Mouse (Mus musculus): ENCODE data around the gene Spata9. TPM values are rescaled to one million over a fixed set of nuclear protein-coding genes. Genes with fewer than 3 reads are reported as not detected.
"Not testable (repeated sequence)": the region's sequence is repeated elsewhere in the genome, so short reads cannot be mapped to it uniquely, and the experiment has no call there.

Spata9 gene
- not detected for total RNA-seq (2021)
- long read RNA-seq, experiment 1, result 0 reads
- long read RNA-seq, experiment 2, result 0 reads

DNA sequence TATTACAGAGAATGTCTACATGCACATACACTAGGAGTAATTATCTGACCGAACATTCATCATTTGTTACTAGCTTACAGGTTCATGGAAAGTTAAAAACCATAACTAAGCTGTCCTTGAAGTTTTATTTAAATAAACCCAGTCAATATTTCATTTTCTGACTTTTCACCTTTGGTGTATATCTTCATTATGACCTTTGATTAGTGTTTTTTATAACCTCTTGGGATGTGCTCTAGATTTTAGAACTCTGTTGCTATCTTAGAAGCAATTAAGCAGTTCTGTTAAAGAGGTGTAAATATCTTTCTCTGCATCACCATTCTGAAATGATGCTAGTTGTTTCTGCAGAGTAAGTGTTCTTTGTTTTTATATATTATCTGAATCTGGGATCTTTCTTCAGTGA, at the start of gene Spata9:
Spata9 (plus strand) TSS at position 301 of the 400 bp plus-strand sequence.
- DNase-seq, result no peak

DNA sequence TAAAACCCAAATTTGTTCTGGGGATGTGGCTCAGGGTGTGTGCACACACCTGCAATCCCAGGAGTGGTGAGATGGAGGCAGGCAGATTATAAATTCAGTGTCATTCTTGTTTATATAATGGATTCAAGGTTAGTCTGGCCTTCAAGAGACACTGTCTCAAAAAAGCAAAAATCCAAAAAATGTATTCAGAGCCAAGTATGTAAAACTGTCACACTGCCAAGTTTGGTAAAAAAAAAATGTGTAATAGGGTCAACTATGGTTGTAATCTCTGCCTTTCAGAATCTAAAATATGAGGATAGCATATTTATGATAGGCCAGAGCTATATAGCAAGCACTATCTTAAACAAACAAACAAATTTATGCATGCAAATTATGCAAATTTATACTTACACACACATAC, 39.0 kb upstream of the Spata9 start:
- DNase-seq, result no peak

DNA sequence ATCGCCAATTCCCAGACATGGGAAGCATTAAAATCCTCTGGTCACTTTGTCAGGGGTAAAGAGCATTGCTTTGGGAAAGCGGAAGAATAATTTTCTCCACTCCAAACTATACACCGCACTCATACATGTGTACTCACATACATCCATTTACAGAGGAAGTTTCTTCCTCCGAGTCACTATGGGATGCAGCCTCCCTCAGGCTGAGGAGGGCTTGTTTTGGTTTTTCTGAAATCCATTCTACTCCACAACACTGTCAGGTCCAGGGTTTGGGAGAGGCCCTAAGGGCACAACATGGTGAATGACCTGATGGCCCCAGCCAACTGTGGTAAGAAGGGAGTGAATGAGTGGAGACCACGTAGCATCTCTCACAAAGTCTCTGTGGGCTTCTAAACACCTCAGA, 37.9 kb upstream of the Spata9 start:
- DNase-seq, result not testable (repeated sequence)

DNA sequence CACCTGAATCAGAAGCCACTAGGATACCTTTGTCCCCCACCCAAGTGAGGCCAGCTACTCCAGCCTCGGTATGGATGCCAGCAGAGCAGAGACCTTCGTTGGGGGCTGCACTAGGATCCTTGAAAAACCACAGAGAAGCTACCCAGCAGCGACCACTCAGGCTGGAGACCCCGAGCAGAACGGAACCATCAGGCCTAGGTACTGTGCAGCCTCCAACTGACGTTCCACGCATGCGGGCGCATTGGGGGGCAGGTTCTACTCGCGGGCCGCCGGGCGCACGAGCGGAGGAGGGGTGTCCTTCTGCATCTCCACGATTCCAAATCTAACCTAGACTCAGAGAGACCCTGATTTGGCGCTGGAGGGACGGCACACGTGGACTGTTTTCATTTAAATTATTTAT, 36.9 kb upstream of the Spata9 start:
- no peak for DNase-seq

DNA sequence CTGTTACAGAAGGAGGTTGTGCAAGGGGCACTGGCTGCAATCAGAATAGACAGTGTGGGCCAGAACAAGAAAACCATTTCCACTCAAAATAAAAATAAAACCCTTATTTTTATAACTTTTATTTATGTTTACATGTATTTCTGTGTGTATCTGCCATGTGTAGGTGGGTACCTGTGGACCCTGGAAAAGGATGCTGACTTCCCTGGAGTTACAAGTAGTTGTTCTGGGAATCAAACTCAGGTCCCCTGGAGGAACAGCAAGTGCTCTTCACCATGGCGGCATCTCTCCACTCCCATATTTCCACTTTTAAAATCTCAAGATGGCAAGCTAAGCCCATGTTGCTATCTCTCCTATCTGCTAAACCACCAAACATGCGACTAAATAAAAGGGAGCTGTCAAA, 36.3 kb upstream of the Spata9 start:
- no peak for DNase-seq

DNA sequence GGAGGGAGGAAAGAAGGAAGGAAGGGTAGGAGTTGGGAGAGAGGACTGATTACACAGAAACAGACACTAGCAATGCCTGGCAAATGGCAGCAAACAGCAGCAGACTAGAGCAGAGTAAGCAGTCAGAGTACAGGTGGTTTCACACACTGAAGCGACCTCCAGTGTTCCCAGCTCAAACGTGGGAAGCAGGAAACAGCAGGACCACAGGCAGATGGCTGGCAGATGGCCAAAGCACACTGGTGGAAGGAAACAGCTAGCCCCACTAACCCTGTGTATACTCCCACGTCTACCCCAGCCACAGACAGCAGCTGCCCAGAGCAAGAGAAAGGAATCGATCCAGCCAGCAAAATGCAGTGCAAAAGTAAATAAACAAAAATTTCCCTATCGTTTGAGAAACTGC, 35.9 kb upstream of the Spata9 start:
- DNase-seq, result peak; percentile 38 to 53

DNA sequence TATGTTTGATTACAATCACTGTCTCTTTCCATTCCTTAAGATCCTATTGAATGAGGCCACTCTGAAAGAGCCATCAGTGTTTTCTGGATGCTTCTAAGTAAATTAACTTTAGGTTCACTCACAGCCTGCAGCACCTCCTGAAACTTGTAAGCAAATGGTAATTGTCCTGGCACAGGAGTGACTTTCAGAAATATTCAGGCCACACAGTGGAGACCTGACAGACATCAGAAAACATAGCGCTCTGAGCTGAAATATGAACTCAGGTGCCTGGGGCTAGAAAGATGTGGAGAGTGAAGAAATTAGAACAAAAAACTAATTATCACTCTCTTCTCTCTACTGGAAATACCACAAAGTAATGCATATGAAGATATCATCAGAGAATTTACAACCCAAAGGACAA, 33.7 kb upstream of the Spata9 start:
- DNase-seq, result no peak

DNA sequence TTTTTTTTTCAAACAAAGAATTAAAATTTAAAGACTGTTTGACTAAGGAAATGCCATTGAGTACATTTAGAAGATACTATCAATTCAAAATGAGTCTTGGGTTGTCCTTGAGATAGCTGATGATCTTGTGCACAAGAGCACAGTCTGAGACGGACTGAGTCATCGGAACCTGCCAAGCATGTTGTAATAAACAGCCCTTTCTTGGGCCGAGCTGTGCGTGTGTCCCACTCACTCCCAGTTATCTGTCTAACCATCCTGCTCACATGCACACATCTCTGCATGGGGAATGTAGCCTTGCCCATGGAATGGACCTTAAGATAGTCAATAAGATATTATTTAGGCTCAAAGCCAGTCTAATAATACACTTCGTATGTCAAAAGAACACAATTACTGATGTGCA, 28.1 kb upstream of the Spata9 start:
- no peak for DNase-seq

DNA sequence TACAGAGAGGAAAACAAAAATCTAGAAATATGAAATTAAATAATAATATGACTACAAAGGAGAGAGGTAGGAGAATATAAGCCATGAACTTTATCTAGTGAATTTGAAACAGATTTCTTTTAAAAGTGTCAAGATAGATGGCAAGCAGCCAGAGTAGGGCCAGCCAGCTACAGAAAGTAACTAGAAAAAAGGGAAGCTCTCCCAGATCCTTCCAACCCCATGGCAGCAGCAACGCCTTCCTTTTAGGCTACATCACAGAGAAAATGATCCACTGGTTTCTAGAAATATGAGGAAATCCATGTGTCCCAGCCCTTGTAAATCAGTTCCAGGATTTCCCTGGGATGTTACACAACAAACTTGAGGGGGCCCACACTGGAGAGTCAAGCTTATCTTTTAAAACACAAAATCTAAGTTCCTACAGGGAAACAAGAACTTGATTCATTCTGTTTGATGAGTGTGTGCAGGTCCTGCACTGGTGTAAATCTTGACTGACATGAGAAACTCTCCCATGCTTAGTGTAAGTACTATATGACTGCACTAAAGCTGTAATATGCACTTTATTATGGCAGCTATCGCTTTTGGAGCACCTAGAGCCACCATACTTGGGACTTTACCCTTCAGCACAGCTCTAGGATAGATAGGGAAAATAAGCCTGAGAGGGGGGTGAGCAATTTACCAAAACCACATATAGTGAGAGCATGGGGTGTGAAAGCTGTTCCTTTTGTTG, 26.0 kb upstream of the Spata9 start:
- peak; percentile 23 to 25 for DNase-seq

DNA sequence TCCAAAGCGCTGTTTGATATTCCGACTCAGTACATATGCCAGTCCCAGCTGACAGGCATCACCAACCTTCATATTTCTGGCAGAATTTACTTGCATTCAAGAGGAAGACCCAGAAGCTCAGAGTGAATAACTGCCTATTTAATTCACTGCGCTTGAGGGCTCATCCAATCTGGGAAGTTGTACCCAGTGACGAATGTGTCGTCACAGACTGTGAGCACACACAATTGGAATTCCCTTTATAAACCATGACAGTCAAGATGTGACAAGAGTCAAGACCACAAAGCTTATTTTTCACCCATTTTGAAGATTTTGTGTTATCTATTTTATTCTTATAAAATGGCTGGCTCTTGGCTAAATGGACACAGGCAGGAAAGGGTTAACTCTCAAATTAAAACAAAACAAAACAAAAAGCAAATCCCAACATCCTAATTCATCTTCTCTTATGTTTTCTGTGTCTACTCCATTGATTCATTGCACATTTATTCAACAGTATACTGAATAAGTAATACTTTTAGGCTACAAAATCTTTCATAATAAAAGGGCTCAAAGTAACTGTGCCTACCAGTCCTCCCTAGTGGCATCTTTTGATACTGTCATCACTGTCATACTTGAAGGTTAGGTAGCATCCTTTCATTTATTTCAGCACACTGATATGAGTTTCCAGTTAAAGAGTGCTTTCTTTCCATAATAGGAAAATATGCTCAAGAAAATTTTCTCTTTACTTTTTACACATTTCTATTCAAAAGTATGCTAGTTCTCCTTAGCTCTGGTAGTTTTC, 25.2 kb upstream of the Spata9 start:
- DNase-seq, result no peak

DNA sequence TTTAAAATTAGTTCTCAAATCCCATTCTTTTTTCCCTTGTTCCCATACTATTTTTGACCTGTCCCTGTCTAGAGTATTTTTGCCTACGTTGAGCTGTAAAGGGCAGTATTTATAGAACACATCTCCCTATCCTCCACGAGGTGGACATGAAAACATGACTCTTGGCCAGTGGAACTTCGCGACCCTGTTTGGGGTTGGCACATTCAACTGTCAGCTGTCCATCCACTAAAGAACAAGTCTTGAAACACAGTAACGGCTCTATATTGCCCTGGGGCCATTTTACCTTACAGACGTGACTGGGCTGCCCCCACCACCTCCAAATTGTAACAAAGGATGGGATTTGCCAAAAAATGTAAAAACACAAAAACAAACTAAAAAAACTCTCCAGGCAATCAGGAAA, 24.2 kb upstream of the Spata9 start:
- DNase-seq, result peak in 1 of 2 experiments; percentile 11

DNA sequence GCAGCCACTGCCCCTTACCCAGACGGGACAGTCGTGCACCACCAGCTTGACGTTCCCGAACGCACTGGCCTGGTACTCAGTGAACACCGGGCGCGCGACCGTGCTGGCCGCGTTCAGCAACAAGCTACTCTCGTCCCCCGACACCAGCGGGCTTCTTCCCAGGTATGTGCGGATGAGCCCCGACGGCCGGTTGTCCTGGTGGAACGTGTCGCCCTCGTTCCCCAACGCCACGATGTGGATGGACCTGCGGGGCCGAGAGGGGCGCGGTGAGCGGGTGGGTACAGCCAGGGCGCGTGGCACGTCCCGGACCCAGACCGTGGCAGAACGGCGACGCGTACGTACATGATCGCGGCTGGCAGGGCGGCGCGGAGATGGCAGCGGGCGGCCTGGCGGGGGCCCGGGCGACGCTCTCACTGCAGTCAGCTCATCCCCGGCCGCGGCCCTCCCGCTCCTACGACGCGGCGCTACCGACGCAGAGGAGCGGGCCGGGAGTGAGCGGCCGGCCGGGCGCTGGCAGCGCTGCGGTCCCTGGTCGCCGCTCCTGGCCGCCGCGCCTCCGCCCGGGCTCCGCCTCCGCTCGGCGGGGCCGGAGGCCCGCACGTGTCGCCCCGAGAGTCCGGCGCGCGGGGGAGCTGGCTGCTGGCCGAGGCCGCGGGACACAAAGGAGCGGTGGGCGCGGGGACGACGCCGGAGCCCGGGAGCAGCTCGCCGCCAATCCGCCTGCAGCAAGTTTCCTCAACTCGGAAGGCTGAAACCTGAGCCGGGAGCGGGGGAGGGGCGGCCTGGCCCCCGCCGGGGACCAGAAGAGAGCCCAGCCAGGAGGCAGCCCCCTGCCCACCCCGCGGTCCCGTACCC, 23.5 kb upstream of the Spata9 start, which contains the start of gene Rhobtb3:
Rhobtb3 (minus strand) TSS at position 737 of the 855 bp plus-strand sequence.
- peak; percentile 73 to 80 for DNase-seq

DNA sequence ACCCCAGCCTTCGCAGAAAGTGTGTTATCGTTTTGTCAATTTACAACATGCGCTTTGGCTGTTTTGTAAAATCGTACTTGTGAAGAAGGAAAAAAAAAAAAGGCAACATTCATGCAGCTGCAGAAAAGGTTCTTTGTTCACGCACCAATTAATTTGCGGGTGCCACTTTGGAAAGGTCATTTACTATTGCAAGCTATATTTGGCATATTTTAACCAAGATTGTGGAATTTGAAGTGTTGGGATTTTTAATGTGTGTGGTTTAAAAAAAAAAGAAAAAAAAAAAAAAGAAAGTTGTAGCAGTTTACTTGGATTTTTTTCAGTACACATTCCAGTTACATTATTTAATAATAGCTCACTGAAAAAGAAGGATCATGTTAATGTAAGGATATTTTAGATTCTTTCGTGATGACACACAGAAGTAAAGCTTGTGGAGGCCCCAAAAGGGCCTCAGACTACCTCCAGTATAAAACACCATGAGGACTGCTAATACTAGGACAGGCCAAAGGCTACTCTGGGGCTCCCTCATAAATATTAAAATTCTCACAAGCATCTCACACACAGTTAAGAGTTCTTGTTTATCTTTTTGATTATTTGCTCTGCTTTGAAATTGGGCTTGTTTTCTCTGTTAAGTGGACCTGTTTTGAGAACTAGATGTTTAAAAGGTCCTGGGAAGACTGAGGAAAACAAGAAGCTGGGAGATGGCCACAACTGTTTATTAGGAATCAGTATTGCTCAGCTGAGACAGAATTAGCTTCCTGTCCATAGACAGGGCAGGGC, 22.7 kb upstream of the Spata9 start:
- peak in 1 of 2 experiments; percentile 8 for DNase-seq

DNA sequence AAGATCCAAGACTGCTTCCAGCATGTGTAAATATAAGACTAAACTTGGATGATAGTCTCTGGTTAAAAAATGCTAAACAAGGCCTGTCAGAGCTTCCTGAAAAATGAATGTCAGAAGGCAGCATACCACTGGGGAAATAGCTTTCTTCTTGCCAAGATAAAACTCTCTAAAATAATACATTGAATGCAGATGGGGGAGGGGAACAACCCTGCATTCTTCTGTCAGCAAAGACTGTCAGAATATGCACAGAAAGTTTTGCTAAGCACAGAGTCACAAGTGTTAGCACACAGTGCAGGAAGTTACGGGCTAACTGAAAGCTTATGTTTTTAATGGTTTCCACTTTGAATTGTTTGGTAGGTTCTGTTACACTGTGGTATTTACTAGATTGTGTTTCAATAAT, 16.7 kb upstream of the Spata9 start:
- no peak for DNase-seq

DNA sequence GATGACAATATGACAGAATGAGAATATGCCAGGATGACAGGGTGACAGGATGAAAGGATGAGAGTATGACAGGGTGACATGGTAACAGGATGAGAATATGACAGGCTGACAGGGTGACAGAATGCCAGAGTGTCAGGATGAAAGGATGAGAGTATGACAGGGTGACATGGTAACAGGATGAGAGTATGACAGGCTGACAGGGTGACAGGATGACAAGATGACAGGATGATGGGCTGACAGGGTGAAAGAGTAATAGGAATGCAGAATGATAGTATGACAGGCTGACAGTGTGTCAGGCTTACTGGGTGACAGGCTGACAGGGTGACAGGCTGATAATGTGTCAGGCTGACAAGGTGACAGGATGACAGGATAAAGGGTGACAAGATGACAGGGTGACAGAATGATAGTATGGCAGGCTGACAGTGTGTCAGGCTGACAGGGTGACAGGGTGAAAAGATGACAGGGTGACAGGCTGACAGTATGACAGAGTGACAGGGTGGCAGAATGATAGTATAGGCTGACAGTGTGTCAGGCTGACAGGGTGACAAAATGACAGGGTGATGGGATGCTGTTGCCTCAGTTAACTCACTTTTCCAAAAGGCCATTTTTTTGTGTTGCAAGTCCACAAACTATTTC, 11.5 kb upstream of the Spata9 start:
- no peak for DNase-seq

DNA sequence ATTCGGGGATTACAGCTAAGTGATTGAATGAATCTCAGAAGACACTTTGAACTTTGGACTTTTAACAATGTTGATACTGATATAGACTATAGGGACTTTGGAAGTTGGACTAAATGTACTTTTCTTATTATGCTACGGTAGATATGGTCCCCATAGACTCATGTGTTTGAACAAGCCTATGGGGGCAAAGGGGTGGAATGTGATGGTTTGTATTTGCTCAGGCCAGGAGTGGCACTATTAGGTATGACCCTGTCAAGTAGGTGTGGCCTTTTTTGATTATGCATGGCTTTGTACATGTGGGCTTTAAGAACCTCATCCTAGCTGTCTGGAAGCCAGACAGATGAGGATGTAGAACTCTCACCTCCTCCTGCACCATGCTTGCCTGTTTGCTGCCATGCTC, 7.5 kb downstream of the Spata9 start:
- DNase-seq, result no peak

DNA sequence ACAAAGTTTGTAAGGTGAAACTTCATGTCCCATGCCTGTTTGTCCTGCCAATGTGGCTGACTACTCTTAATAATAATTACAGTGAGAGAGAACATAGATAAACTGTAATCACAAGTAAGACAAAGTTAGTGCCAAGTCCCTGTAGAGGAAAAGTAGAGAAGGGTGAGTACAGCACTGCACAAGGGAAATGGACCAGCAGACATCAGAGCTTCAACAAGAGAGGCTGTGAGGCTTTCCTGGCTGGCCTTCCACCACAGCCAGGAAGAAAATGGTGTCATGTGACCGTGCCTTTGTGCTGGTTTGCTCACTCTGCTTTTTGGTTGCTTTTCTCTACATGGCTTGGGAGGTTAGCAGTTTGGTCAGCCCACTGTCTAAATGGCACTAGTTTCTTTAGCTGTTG, 8.7 kb downstream of the Spata9 start:
- DNase-seq, result no peak

DNA sequence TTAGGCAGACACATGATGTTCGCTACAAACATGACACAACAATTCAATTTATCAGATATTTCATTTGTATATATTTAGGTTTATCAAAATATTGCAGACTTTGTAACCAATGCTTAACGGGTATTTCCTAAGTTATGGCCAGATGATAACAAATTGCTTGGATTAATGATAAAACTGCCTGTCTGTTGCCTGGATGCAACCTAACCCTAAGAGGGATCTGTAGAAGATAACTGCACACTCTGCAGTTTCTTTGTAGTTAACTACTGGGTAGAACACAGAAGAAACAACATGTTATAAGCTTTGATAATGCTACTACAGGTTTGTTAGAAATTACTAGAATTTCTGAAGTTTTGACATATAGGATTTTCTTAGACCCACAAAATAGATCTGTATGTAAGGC, 9.3 kb downstream of the Spata9 start:
- DNase-seq, result no peak

DNA sequence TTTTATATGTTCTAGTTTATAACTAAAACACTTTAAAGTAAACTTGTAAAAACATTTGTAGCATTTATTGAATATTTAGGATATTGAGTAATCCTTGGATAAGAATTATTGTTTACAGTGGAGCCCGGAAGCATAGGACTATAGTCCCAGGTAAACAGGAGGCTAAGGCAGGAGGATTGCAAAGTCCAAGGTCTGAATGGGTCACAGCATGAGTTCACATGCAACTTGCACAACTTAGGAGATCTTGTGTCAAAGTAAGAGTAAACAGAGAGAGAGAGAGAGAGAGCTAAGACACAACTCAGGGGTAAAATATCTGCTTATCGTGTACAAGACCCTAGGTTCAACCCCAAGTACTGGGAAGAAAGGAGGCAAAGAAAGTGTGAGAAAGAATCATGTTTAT, 9.7 kb downstream of the Spata9 start:
- no peak for DNase-seq

DNA sequence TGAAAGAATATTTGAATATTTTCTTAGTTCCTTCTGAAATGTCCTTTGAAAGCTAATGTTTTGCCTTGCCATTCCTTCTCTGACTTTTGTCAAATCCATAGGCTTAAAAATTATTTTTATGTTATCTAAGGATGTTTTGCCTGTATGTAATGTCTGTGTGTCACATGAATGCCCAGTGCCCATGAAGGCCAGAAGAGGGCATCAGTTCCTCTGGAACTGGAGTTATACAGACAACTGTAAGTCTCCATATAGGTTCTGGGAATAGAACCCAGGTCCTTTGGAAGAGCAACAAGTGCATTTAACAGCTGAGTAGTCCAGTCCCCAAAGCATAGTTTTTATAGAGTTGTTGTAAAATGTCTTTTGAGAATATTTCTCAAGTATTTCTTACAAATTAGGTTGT, 15.0 kb downstream of the Spata9 start:
- DNase-seq, result peak in 1 of 2 experiments; percentile 18

DNA sequence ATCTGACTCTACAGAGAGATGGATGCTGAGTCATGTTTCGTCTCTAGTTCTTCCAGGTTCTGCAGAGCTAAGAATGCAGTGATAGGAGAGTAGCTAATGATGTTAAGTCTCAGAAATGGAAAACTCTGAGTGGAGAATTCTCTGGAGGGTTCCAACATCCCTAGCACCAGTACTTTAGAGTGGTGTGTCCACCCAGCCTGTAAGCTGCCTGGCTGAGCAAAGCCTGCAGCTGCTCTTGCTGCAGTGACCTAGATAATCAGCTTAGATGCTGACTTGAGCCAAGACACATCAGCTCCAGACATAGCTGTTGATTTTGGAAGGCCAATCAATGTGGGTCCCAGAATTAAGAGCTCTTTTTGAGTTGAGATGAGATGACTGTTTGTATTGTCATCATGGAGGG, 21.1 kb downstream of the Spata9 start:
- peak; percentile 29 to 75 for DNase-seq

Measured in heart, adult 18-20 months (tissue).